In genomic region chr4:139311707-139312106, GRCm38 (mm10) we compare ENCODE assay signal across 7 mouse cellular contexts. TPM values are rescaled to one million over a fixed set of nuclear protein-coding genes. Genes with fewer than 3 reads are reported as not detected.
DNase-seq lines count a peak whose midpoint lies in the region; ATAC-seq lines count a peak whose summit lies in the region.

No protein-coding gene starts in this region.

- H3K27ac ChIP-seq in forebrain, embryonic 12.5 days: no peak overlapping the region
- no peak overlapping the region for H3K27ac ChIP-seq in limb, embryonic 13.5 days
- H3K27ac ChIP-seq in stomach, embryonic 16.5 days (ENCODE audit: low read length): peak overlapping the region; percentile 25; the same call in 1 of the 2 replicates

- no peak for DNase-seq in embryo, embryonic 10.5 days (ENCODE audit: low spot score)
- no peak for DNase-seq in layer of hippocampus, adult 11-12 months (ENCODE audit: low spot score)

- H3K4me1 ChIP-seq in megakaryocyte, embryonic 14.5 days: peaks cover 46% of the 10 kb centered on the region
- H3K4me1 ChIP-seq in forebrain, embryonic 12.5 days: peaks cover 26% of the 10 kb centered on the region
- peaks cover 28% of the 10 kb centered on the region for H3K4me1 ChIP-seq in limb, embryonic 13.5 days
- peaks cover 17% of the 10 kb centered on the region for H3K4me1 ChIP-seq in stomach, embryonic 16.5 days (ENCODE audit: control insufficient read depth, insufficient read depth, low read length)

- peak overlapping the region; percentile 91 for H3K9ac ChIP-seq in forebrain, embryonic 12.5 days
- peak overlapping the region; percentile 99 for H3K9ac ChIP-seq in limb, embryonic 13.5 days
- peak overlapping the region; percentile 96 for H3K9ac ChIP-seq in stomach, embryonic 16.5 days (ENCODE audit: low read length)

- H3K27me3 ChIP-seq in megakaryocyte, embryonic 14.5 days (replicated peaks): peaks cover 19% of the 10 kb centered on the region
- peaks cover 5% of the 10 kb centered on the region; the same call in 1 of the 2 replicates for H3K27me3 ChIP-seq in forebrain, embryonic 12.5 days
- H3K27me3 ChIP-seq in limb, embryonic 13.5 days: no peaks in the 10 kb centered on the region
- no peaks in the 10 kb centered on the region for H3K27me3 ChIP-seq in stomach, embryonic 16.5 days (ENCODE audit: control insufficient read depth, insufficient read depth, low read length)

- WGBS in forebrain, embryonic 12.5 days: 24% methylated on average over 14 of the region's 14 CpGs
- 23% methylated on average over 14 of the region's 14 CpGs for WGBS in limb, embryonic 13.5 days
- 16% methylated on average over 14 of the region's 14 CpGs for WGBS in stomach, embryonic 16.5 days

- H3K4me2 ChIP-seq in forebrain, embryonic 12.5 days: peak overlapping the region; percentile 97
- peak overlapping the region; percentile 98 for H3K4me2 ChIP-seq in limb, embryonic 13.5 days (replicated peaks)
- H3K4me2 ChIP-seq in stomach, embryonic 16.5 days (ENCODE audit: low read depth, low read length): peak overlapping the region; percentile 92

- peaks cover 43% of the 10 kb centered on the region for H3K36me3 ChIP-seq in megakaryocyte, embryonic 14.5 days (replicated peaks; ENCODE audit: low read length)
- H3K36me3 ChIP-seq in forebrain, embryonic 12.5 days (replicated peaks): peaks cover 22% of the 10 kb centered on the region
- peaks cover 37% of the 10 kb centered on the region for H3K36me3 ChIP-seq in limb, embryonic 13.5 days
- no peaks in the 10 kb centered on the region for H3K36me3 ChIP-seq in stomach, embryonic 16.5 days (ENCODE audit: control insufficient read depth, insufficient read depth, low read length)

- H3K9me3 ChIP-seq in megakaryocyte, embryonic 14.5 days: no peaks in the 10 kb centered on the region
- H3K9me3 ChIP-seq in forebrain, embryonic 12.5 days: no peaks in the 10 kb centered on the region
- no peaks in the 10 kb centered on the region for H3K9me3 ChIP-seq in limb, embryonic 13.5 days
- no peaks in the 10 kb centered on the region for H3K9me3 ChIP-seq in stomach, embryonic 16.5 days (replicated peaks; ENCODE audit: control insufficient read depth, low read length)

- peak overlapping the region; percentile 97 for H3K4me3 ChIP-seq in megakaryocyte, embryonic 14.5 days (replicated peaks)
- peak overlapping the region; percentile 86 for H3K4me3 ChIP-seq in forebrain, embryonic 12.5 days (replicated peaks)
- H3K4me3 ChIP-seq in limb, embryonic 13.5 days: peak overlapping the region; percentile 96
- H3K4me3 ChIP-seq in stomach, embryonic 16.5 days (replicated peaks; ENCODE audit: low read length): peak overlapping the region; percentile 95

- ATAC-seq in megakaryocyte, adult 5-6 weeks (ENCODE audit: poor library complexity, severe bottlenecking): no peak
- ATAC-seq in forebrain, embryonic 12.5 days (ENCODE audit: low FRiP score): no peak
- no peak for ATAC-seq in limb, embryonic 13.5 days (ENCODE audit: low FRiP score, low read depth)
- ATAC-seq in stomach, embryonic 16.5 days (ENCODE audit: insufficient read depth, low FRiP score): no peak

RNA-seq across cellular contexts. Expression of gene Akr7a5, which starts 1.2 kb away (rescaled TPM):
- polyA plus RNA-seq in megakaryocyte, embryonic 14.5 days (2012; ENCODE audit: insufficient read depth, low replicate concordance): 35.7 and 43.6 TPM in 2 replicates
- total RNA-seq in megakaryocyte, adult 5-6 weeks (2015): 3.9 and 4.2 TPM in 2 replicates
- 5.8 and 7.1 TPM in 2 replicates for total RNA-seq in megakaryocyte, adult 5-6 weeks (2017)
- polyA plus RNA-seq in forebrain, embryonic 12.5 days (2016; fragmentation: Nextera tagmentation; extraction: Ambion mirVana): 70.7 and 78.1 TPM in 2 replicates
- 120 and 124 TPM in 2 replicates for polyA plus RNA-seq in limb, embryonic 13.5 days (2015; fragmentation: Nextera tagmentation; extraction: Ambion mirVana)
- 105 TPM in 2 replicates for polyA plus RNA-seq in stomach, embryonic 16.5 days (2015; fragmentation: Nextera tagmentation; extraction: Ambion mirVana)

RNA-seq across cellular contexts. Expression of gene Pqlc2, which starts 1.2 kb away (rescaled TPM):
- polyA plus RNA-seq in megakaryocyte, embryonic 14.5 days (2012; ENCODE audit: insufficient read depth, low replicate concordance): 26.5 and 33.4 TPM in 2 replicates
- total RNA-seq in megakaryocyte, adult 5-6 weeks (2015): 9.8 and 11.1 TPM in 2 replicates
- 12.8 and 16.1 TPM in 2 replicates for total RNA-seq in megakaryocyte, adult 5-6 weeks (2017)
- polyA plus RNA-seq in forebrain, embryonic 12.5 days (2016; fragmentation: Nextera tagmentation; extraction: Ambion mirVana): 11.6 and 12.5 TPM in 2 replicates
- polyA plus RNA-seq in limb, embryonic 13.5 days (2015; fragmentation: Nextera tagmentation; extraction: Ambion mirVana): 16.9 and 18.0 TPM in 2 replicates
- polyA plus RNA-seq in stomach, embryonic 16.5 days (2015; fragmentation: Nextera tagmentation; extraction: Ambion mirVana): 14.8 and 18.4 TPM in 2 replicates

RNA-seq across cellular contexts. Expression of gene Mrto4, which starts 40.7 kb away (rescaled TPM):
- 38.8 and 55.8 TPM in 2 replicates for polyA plus RNA-seq in megakaryocyte, embryonic 14.5 days (2012; ENCODE audit: insufficient read depth, low replicate concordance)
- total RNA-seq in megakaryocyte, adult 5-6 weeks (2015): 47.1 and 52.4 TPM in 2 replicates
- total RNA-seq in megakaryocyte, adult 5-6 weeks (2017): 23.7 and 33.9 TPM in 2 replicates
- polyA plus RNA-seq in forebrain, embryonic 12.5 days (2016; fragmentation: Nextera tagmentation; extraction: Ambion mirVana): 113 and 126 TPM in 2 replicates
- polyA plus RNA-seq in limb, embryonic 13.5 days (2015; fragmentation: Nextera tagmentation; extraction: Ambion mirVana): 118 and 119 TPM in 2 replicates
- 81.4 and 87.1 TPM in 2 replicates for polyA plus RNA-seq in stomach, embryonic 16.5 days (2015; fragmentation: Nextera tagmentation; extraction: Ambion mirVana)

RNA-seq across cellular contexts. Expression of gene Emc1, which starts 40.7 kb away (rescaled TPM):
- polyA plus RNA-seq in megakaryocyte, embryonic 14.5 days (2012; ENCODE audit: insufficient read depth, low replicate concordance): 2.2 and 3.3 TPM in 2 replicates
- total RNA-seq in megakaryocyte, adult 5-6 weeks (2015): 13.0 and 14.5 TPM in 2 replicates
- 32.3 and 37.8 TPM in 2 replicates for total RNA-seq in megakaryocyte, adult 5-6 weeks (2017)
- 34.9 and 35.6 TPM in 2 replicates for polyA plus RNA-seq in forebrain, embryonic 12.5 days (2016; fragmentation: Nextera tagmentation; extraction: Ambion mirVana)
- 22.8 and 28.0 TPM in 2 replicates for polyA plus RNA-seq in limb, embryonic 13.5 days (2015; fragmentation: Nextera tagmentation; extraction: Ambion mirVana)
- polyA plus RNA-seq in stomach, embryonic 16.5 days (2015; fragmentation: Nextera tagmentation; extraction: Ambion mirVana): 24.8 and 25.5 TPM in 2 replicates

RNA-seq across cellular contexts. Expression of gene Ubr4, which starts 40.7 kb away (rescaled TPM):
- 58.6 and 69.3 TPM in 2 replicates for polyA plus RNA-seq in megakaryocyte, embryonic 14.5 days (2012; ENCODE audit: insufficient read depth, low replicate concordance)
- total RNA-seq in megakaryocyte, adult 5-6 weeks (2015): 59.0 and 73.3 TPM in 2 replicates
- total RNA-seq in megakaryocyte, adult 5-6 weeks (2017): 49.1 and 66.8 TPM in 2 replicates
- 76.0 and 81.5 TPM in 2 replicates for polyA plus RNA-seq in forebrain, embryonic 12.5 days (2016; fragmentation: Nextera tagmentation; extraction: Ambion mirVana)
- polyA plus RNA-seq in limb, embryonic 13.5 days (2015; fragmentation: Nextera tagmentation; extraction: Ambion mirVana): 75.6 and 78.3 TPM in 2 replicates
- 56.9 and 59.9 TPM in 2 replicates for polyA plus RNA-seq in stomach, embryonic 16.5 days (2015; fragmentation: Nextera tagmentation; extraction: Ambion mirVana)
